Mouse (Mus musculus) embryonic fibroblast, embryonic 13.5 days (primary cell): ENCODE results near the gene H2afy.

Experiments used
- CTCF ChIP-seq: IDR thresholded peaks from 2 replicates; pipeline ENCODE4 v1.5.1; 2011; ENCODE audit warnings: mild to moderate bottlenecking, control low read depth, low read length, moderate library complexity, borderline replicate concordance; ENCODE audit not compliant: insufficient read depth
- POLR2A ChIP-seq: IDR thresholded peaks from 2 replicates; pipeline ENCODE4 v1.6.1; 2011; ENCODE audit warnings: low read depth, mild to moderate bottlenecking, control low read depth, low read length, moderate library complexity

DNA sequence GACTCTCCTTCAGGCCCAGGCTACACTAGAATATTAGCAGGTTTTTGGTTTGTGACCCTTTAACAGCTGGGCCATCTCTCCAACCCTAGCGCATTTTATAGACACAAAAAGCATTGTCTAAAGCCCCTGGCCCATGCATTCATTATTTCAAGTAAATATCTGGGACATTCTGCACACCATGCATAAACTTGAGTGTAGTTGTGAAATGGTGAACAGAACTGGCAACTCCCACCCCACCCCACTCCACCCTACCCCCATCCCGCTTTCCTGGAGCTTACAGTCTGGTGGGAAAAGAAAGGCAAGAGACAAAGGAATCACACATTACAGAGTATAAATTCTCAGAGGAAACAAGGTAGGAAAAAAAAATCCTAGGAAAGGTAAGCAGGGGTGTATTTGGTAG, at the start of gene H2afy:
- no peak for TF ChIP-seq POLR2A
- no peak for TF ChIP-seq CTCF
